Mouse (Mus musculus) midbrain, embryonic 16.5 days (tissue): ENCODE results near the gene Rnf5. TPM values are rescaled to one million over a fixed set of nuclear protein-coding genes. Genes with fewer than 3 reads are reported as not detected.

Experiments used
- ATAC-seq: fragments of 200-750 bp; cut with Nextera tagmentation; 2 replicates; pipeline ENCODE4 v1.8.0; 2017; ENCODE audit warnings: moderate TSS enrichment
- H3K27ac ChIP-seq: fragments of 300-500 bp; sonication (generic); 2 replicates; pipeline ENCODE4 v1.5.1; 2014; ENCODE audit warnings: mild to moderate bottlenecking, low read length, mixed read lengths
- H3K27me3 ChIP-seq: fragments of 300-500 bp; sonication (generic); 2 replicates; pipeline ENCODE4 v1.6.1; 2014; ENCODE audit warnings: low read depth, low read length, mixed read lengths; ENCODE audit not compliant: control insufficient read depth, insufficient read depth
- H3K36me3 ChIP-seq: fragments of 300-500 bp; sonication (generic); 2 replicates; pipeline ENCODE4 v1.6.1; 2014; ENCODE audit warnings: mild to moderate bottlenecking, low read length, moderate library complexity, mixed read lengths; ENCODE audit not compliant: control insufficient read depth, insufficient read depth
- H3K4me1 ChIP-seq: fragments of 300-500 bp; sonication (generic); 2 replicates; pipeline ENCODE4 v1.6.1; 2014; ENCODE audit warnings: mild to moderate bottlenecking, low read length, mixed read lengths; ENCODE audit not compliant: control insufficient read depth, insufficient read depth
- H3K4me2 ChIP-seq: fragments of 300-500 bp; sonication (generic); 2 replicates; pipeline ENCODE4 v1.6.1; 2014; ENCODE audit warnings: mild to moderate bottlenecking, low read length, mixed read lengths
- H3K4me3 ChIP-seq: fragments of 300-500 bp; sonication (generic); 2 replicates; pipeline ENCODE4 v1.5.1; 2014; ENCODE audit warnings: low read depth, mild to moderate bottlenecking, low read length, moderate library complexity, mixed read lengths
- H3K9ac ChIP-seq: fragments of 300-500 bp; sonication (generic); 2 replicates; pipeline ENCODE4 v1.6.1; 2014; ENCODE audit warnings: low read depth, low read length, mixed read lengths
- H3K9me3 ChIP-seq: fragments of 300-500 bp; sonication (generic); replicated peaks from 2 replicates; pipeline ENCODE4 v1.6.1; 2014; ENCODE audit warnings: mild to moderate bottlenecking, low read length, mixed read lengths; ENCODE audit not compliant: control insufficient read depth, poor library complexity, severe bottlenecking
- WGBS: fragments of 180-500 bp; shearing (Covaris S2); extraction: QIAGEN DNeasy Blood & Tissue Kit; methylation state at CpG from one replicate; pipeline ENCODE4 v1.1.7; 2014; 5-methylcytosine and 5-hydroxymethylcytosine counted together
- polyA plus RNA-seq: library from polyadenylated mRNA; unstranded; fragments of >200 nt; fragmentation: Nextera tagmentation; extraction: Ambion mirVana; gene quantifications from 2 replicates; pipeline ENCODE4 v1.2.1, GENCODE M21; 2015

The Rnf5 gene
- polyA plus RNA-seq, 1 experiment from 2014 or later = 291 TPM

DNA sequence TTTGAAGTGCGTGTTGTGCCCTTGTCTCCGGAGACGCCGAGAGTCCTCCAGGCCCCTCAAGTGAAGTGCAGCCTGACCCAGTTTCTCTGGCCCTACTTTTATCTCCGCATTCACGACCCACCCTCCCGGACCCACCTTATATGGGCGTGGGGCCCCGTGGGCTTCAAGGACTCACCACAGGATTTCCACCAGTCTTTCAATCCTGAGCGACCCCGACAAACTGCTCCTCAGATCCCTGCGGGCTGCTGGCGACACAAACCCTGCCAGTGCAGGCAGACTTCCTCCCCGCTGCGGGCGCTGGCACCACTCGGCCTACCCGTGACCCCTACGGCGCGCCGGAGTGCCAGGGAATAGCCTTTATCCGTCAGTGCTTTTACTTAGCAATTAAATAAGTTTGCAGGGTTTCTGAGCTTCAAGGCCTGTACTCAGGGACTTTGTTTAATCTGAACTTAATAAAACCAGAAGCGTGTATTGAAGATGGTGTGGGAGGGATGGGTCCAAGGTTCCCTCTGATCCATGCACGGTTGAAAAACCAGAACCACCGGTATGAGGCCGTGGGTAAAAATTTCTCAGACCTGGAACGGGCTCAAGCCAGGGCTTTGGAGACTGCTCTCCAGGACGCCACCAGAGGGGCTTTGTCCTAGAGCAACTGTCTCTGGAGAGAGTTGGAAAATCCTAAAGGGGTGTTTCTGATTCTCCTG, 24.6 kb upstream of the Rnf5 start, which contains the start of gene Ppt2:
TSS of gene Ppt2 (minus strand) at position 568 of the 701 bp plus-strand sequence.
- Histone ChIP-seq H3K27me3 (0 out of 2 replicates have a peak, but pooled peaks cover 2% of the 10 kb centered on the region), H3K4me2 (peak within 1 kb of the TSS; percentile 92), H3K9ac (peak within 1 kb of the TSS; percentile 78), H3K4me1 (peaks cover 46% of the 10 kb centered on the region), H3K9me3 (no peaks in the 10 kb centered on the region), H3K4me3 (peak within 1 kb of the TSS; percentile 73), H3K36me3 (no peaks in the 10 kb centered on the region), H3K27ac (peak within 1 kb of the TSS; percentile 85)
- WGBS = 3% methylated on average over 29 of the region's 29 CpGs
- peak; percentile 11; the same call in 1 of the 2 replicates for ATAC-seq

DNA sequence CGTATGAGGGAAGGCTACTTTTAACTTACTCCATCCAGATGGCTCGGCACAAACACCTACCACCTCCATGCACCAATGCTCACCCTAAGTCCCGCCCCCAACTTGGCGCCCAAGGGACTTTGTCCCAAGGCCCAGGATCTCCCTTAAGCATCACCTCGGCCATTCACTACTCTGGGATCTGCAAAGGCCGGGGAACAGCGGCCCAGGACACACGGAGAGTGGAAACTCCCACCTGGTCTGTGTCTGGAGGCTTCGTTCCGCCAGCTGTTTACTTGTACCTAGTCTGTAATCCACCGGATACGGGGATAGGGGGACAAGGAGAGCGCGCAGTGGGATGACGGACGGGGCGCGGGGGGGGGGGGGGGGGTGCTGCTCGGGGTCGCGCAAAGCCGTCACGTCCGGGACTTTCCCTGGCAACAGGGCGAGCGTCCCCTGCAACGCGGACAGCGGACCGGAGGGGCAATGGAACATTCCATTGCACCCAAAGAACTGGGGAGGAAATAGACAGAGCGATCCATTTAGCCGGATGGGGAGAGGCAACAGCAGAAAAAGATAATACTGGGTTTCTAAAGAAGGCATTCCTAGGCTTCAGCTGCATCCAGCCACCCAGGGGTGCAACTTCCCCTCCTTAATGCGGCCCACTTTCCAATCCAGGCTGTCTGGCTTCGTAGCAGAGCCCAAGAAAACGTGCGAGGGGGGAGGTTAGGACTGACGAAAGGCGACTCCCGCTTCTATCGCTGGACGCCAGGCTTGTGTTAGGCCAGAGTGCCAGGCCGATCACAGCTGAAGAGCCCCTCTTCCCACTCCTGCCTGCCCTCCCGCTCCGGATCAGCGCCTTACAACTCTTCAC, 23.8 kb upstream of the Rnf5 start:
- no peaks in the 10 kb centered on the region for H3K9me3 ChIP-seq
- peak overlapping the region; percentile 85 for H3K27ac ChIP-seq
- ATAC-seq = peak; percentile 65
- 0 out of 2 replicates have a peak, but pooled peaks cover 1% of the 10 kb centered on the region for H3K27me3 ChIP-seq
- WGBS = under 1% methylated on average over 36 of the region's 45 CpGs
- peak overlapping the region; percentile 78 for H3K9ac ChIP-seq
- no peaks in the 10 kb centered on the region for H3K36me3 ChIP-seq
- H3K4me2 ChIP-seq = peak overlapping the region; percentile 92
- H3K4me3 ChIP-seq = peak overlapping the region; percentile 73
- peaks cover 46% of the 10 kb centered on the region for H3K4me1 ChIP-seq

DNA sequence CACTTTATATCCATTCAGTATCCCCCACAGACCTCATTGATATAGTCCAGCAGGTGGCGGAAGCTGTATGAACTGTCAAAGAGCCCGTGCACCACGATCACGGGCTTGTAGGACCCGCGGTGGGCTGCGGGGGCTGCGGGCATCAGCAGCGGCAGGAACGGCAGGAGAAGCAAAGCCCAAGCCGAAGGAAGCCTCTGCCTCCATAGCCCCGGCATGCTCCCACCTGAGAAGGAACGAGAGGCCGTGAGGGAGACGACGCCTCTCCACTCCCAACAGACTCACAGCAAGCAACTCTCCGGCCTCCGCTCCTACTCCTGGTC, 23.2 kb upstream of the Rnf5 start:
- under 1% methylated on average over 17 of the region's 18 CpGs for WGBS
- H3K9me3 ChIP-seq = no peaks in the 10 kb centered on the region
- no peaks in the 10 kb centered on the region for H3K27me3 ChIP-seq
- peak overlapping the region; percentile 78 for H3K9ac ChIP-seq
- H3K4me2 ChIP-seq = peak overlapping the region; percentile 92
- no peaks in the 10 kb centered on the region for H3K36me3 ChIP-seq
- H3K4me3 ChIP-seq = peak overlapping the region; percentile 73
- peaks cover 43% of the 10 kb centered on the region for H3K4me1 ChIP-seq
- ATAC-seq = peak; percentile 46
- H3K27ac ChIP-seq = peak overlapping the region; percentile 85

DNA sequence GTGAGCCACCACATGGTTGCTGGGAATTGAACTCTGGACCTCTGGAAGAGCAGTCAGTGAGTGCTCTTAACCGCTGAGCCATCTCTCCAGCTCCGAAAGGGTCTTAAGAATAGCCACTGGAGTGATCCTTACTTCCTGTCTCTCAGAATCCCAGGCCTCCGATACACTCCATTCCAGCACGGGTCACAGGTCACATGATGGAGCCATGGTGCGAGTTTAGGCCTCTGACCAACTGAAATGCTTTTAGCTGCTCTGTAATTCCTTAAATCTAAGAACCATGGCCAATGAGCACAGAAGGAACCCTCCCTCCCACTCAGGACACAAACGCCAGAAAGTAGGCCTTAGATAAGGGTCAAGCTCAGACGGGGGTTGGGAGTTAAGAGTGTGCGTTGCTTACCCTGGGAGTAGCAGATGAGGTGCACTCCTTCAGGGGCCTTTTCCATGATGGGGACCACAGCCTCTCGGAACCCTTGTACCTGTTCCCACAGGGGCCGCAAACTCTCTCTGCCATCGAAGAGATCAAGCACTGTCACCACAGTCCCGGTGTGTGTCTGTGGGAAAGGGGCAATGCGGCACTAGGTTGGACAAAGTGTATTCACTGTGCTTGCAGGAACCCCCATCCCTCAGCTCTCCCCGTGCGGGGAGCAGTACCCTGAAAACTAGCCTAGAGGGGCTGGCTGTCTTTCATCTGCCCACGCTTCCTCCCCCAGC, 22.7 kb upstream of the Rnf5 start:
- H3K4me3 ChIP-seq = peak overlapping the region; percentile 73
- no peak; the same call in 1 of the 2 replicates for ATAC-seq
- 52% methylated on average over 16 of the region's 16 CpGs for WGBS
- no peaks in the 10 kb centered on the region for H3K9me3 ChIP-seq
- H3K4me1 ChIP-seq = peaks cover 38% of the 10 kb centered on the region
- peak overlapping the region; percentile 85 for H3K27ac ChIP-seq
- H3K27me3 ChIP-seq = no peaks in the 10 kb centered on the region
- peak overlapping the region; percentile 78 for H3K9ac ChIP-seq
- no peaks in the 10 kb centered on the region for H3K36me3 ChIP-seq
- H3K4me2 ChIP-seq = peak overlapping the region; percentile 92

DNA sequence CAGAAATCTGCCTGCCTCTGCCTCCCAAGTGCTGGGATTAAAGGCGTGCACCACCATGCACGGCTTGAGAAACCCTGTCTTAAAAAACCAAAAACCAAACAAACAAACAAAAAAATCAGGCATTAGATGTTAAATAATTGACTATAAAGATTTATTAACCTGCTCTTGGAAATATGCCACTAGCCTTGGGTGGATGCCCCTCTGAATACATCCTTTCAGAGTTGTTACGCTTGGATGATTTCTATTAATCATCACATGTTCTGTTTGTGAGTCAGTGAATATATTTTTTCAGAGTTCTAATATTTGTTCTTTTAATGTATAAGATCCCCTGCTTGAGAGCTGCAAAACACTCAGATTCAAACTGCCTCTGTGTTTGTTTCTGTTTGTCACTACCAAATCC, 21.5 kb upstream of the Rnf5 start:
- Histone ChIP-seq H3K27me3 (no peaks in the 10 kb centered on the region), H3K9ac (no peak overlapping the region), H3K4me1 (peaks cover 26% of the 10 kb centered on the region), H3K27ac (no peak overlapping the region), H3K4me3 (no peak overlapping the region), H3K4me2 (no peak overlapping the region), H3K9me3 (no peaks in the 10 kb centered on the region), H3K36me3 (peaks cover 3% of the 10 kb centered on the region; the same call in 1 of the 2 replicates)
- 96% methylated on average over 3 of the region's 3 CpGs for WGBS
- ATAC-seq = no peak

DNA sequence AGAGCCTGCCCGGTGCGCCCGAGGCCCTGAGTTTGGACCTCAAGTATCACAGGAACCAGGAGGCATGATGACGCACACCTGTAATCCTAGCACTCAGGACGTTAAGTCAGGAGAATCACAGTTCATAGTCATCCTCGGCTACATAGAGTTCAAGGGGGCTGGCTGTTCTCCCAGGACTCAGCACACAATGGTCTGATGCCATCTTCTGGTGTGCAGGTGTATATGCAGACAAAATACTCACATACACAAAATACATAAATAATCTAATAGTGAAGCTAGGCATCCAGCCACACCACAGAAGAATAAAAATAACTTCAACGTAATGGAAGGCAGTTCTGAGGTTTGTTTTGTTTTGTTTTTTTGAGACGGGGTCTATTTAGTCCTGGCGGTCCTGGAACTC, 19.7 kb upstream of the Rnf5 start:
- Histone ChIP-seq H3K4me2 (no peak overlapping the region), H3K9ac (no peak overlapping the region), H3K4me3 (no peak overlapping the region), H3K4me1 (peaks cover 12% of the 10 kb centered on the region), H3K36me3 (peaks cover 8% of the 10 kb centered on the region; the same call in 1 of the 2 replicates), H3K27ac (no peak overlapping the region), H3K9me3 (no peaks in the 10 kb centered on the region), H3K27me3 (no peaks in the 10 kb centered on the region)
- WGBS = 88% methylated on average over 9 of the region's 9 CpGs
- no peak for ATAC-seq

DNA sequence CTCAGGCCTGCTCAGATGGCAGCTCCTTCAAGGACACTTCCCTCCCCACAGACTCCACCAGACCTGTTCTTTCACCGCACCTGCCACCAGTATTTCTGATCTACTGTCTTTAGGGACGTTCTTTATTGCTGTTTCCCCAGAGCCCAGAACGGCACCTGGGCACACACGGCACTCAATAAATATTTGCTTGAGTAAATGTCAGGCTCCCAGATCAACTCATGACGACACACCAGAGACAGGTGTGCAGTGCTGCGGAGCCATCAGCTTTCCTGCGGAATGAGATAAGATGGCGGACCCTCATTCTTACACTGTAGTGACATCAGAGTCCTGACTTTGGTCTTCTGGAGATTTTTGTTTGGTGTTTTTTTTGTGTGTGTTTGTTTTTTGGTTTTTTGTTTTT, 17.5 kb upstream of the Rnf5 start:
- no peak overlapping the region for H3K4me3 ChIP-seq
- ATAC-seq = no peak
- H3K9ac ChIP-seq = no peak overlapping the region
- WGBS = 92% methylated on average over 8 of the region's 8 CpGs
- H3K27me3 ChIP-seq = no peaks in the 10 kb centered on the region
- no peak overlapping the region for H3K4me2 ChIP-seq
- H3K9me3 ChIP-seq = no peaks in the 10 kb centered on the region
- no peak overlapping the region for H3K27ac ChIP-seq
- peaks cover 9% of the 10 kb centered on the region; the same call in 1 of the 2 replicates for H3K36me3 ChIP-seq
- H3K4me1 ChIP-seq = peaks cover 4% of the 10 kb centered on the region

DNA sequence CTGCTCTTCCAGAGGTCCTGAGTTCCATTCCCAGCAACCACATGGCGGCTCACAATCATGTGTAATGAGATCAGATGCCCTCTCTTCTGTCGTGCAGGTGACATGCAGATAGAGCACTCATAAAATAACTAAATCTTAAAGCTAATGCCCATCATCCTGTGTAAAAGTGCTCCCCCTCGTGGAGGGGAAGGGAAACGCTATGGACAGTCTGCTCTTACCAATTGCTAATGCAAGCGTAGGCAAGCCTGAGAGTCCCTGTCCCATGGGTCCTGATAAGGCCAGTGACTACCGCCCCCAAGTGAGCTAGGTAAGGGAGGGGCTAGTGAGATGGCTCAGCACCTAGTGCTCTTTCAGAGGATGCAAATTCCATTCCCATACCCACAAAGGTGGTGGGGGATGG, 15.5 kb upstream of the Rnf5 start:
- no peak overlapping the region for H3K27ac ChIP-seq
- 16% methylated on average over 6 of the region's 6 CpGs for WGBS
- peaks cover 9% of the 10 kb centered on the region for H3K36me3 ChIP-seq
- no peak overlapping the region for H3K9ac ChIP-seq
- no peaks in the 10 kb centered on the region for H3K9me3 ChIP-seq
- no peak overlapping the region for H3K4me3 ChIP-seq
- H3K4me2 ChIP-seq = no peak overlapping the region
- ATAC-seq = no peak
- H3K4me1 ChIP-seq = no peaks in the 10 kb centered on the region
- no peaks in the 10 kb centered on the region for H3K27me3 ChIP-seq
